Mouse (Mus musculus): ENCODE data around the gene Pard3. TPM values are rescaled to one million over a fixed set of nuclear protein-coding genes. Genes with fewer than 3 reads are reported as not detected.

Pard3 gene
- total RNA-seq, 2 experiments from 2014 or later, result 17.8 to 19.3 TPM

GRCm38 (mm10) chr8:127064361-127065112 lies 844 bp downstream of the Pard3 start:
- DNase-seq (ENCODE audit: extremely low spot score in 1 of 2, low spot score in 2 of 2), result peak; percentile 19 to 45
- peak overlapping the region; percentile 74 for H3K27ac ChIP-seq
- TF ChIP-seq CTCF (IDR thresholded peaks at IDR 0.05), result no peak
- H3K4me3 ChIP-seq, result peak overlapping the region; percentile 80
- intact Hi-C loops (cut with DNase I), result loop anchor here (2.0 to 5.0 kb wide), 3 partner anchors 74 to 108 kb away; no protein-coding TSS in a partner anchor

GRCm38 (mm10) chr8:127065113-127065473 lies 1.4 kb downstream of the Pard3 start:
- peak overlapping the region; percentile 80 for H3K4me3 ChIP-seq
- H3K27ac ChIP-seq, result no peak overlapping the region; the same call in 1 of the 2 replicates
- no peak for DNase-seq (ENCODE audit: extremely low spot score in 1 of 2, low spot score in 2 of 2)
- TF ChIP-seq CTCF (IDR thresholded peaks at IDR 0.05), result no peak
- intact Hi-C loops (cut with DNase I), result loop anchor here (2.0 kb wide), 2 partner anchors 74 to 108 kb away; no protein-coding TSS in a partner anchor

- Histone ChIP-seq H3K27ac (no peak overlapping the region), H3K4me3 (no peak overlapping the region)
- intact Hi-C loops (cut with DNase I), result loop anchor here (2.0 kb wide), 2 partner anchors 73 to 107 kb away; no protein-coding TSS in a partner anchor
- TF ChIP-seq CTCF (IDR thresholded peaks at IDR 0.05), result no peak
- DNase-seq (ENCODE audit: extremely low spot score in 1 of 2, low spot score in 2 of 2), result no peak
Measured at GRCm38 (mm10) chr8:127065791-127066190, 2.1 kb downstream of the Pard3 start.

GRCm38 (mm10) chr8:127066501-127066900 lies 2.8 kb downstream of the Pard3 start:
- no peak for TF ChIP-seq CTCF (IDR thresholded peaks at IDR 0.05)
- intact Hi-C loops (cut with DNase I), result no loop called here
- DNase-seq (ENCODE audit: extremely low spot score in 1 of 2, low spot score in 2 of 2), result no peak

GRCm38 (mm10) chr8:127068719-127069118 lies 5.0 kb downstream of the Pard3 start:
- DNase-seq (ENCODE audit: extremely low spot score in 1 of 2, low spot score in 2 of 2), result no peak
- Histone ChIP-seq H3K27ac (no peak overlapping the region), H3K4me3 (no peak overlapping the region)
- intact Hi-C loops (cut with DNase I), result no loop called here
- TF ChIP-seq CTCF (IDR thresholded peaks at IDR 0.05), result no peak

More at GRCm38 (mm10) chr8:127066501-127066900, 2.8 kb downstream of the Pard3 start:
- H3K4me3 ChIP-seq, result no peak overlapping the region
- no peak overlapping the region for H3K27ac ChIP-seq

GRCm38 (mm10) chr8:127070225-127070624 lies 6.5 kb downstream of the Pard3 start:
- no peak for TF ChIP-seq CTCF (IDR thresholded peaks at IDR 0.05)
- DNase-seq (ENCODE audit: extremely low spot score in 1 of 2, low spot score in 2 of 2), result no peak
- intact Hi-C loops (cut with DNase I), result no loop called here
- H3K27ac ChIP-seq, result no peak overlapping the region
- H3K4me3 ChIP-seq, result no peak overlapping the region

- no peak for DNase-seq (ENCODE audit: extremely low spot score in 1 of 2, low spot score in 2 of 2)
- Histone ChIP-seq H3K27ac (no peak overlapping the region), H3K4me3 (no peak overlapping the region)
- no peak for TF ChIP-seq CTCF (IDR thresholded peaks at IDR 0.05)
- intact Hi-C loops (cut with DNase I), result no loop called here
Measured at GRCm38 (mm10) chr8:127073052-127073618, 9.4 kb downstream of the Pard3 start.

- no peak overlapping the region for H3K27ac ChIP-seq
- no peak for DNase-seq (ENCODE audit: extremely low spot score in 1 of 2, low spot score in 2 of 2)
- TF ChIP-seq CTCF (IDR thresholded peaks at IDR 0.05), result no peak
- H3K4me3 ChIP-seq, result no peak overlapping the region
- intact Hi-C loops (cut with DNase I), result no loop called here
Measured at GRCm38 (mm10) chr8:127076511-127076910, 12.8 kb downstream of the Pard3 start.

- TF ChIP-seq CTCF (IDR thresholded peaks at IDR 0.05), result no peak
- no peak for DNase-seq (ENCODE audit: extremely low spot score in 1 of 2, low spot score in 2 of 2)
- intact Hi-C loops (cut with DNase I), result no loop called here
Measured at GRCm38 (mm10) chr8:127079244-127079805, 15.6 kb downstream of the Pard3 start.

GRCm38 (mm10) chr8:127081297-127081696 lies 17.6 kb downstream of the Pard3 start:
- TF ChIP-seq CTCF (IDR thresholded peaks at IDR 0.05), result no peak
- no peak overlapping the region for H3K27ac ChIP-seq
- intact Hi-C loops (cut with DNase I), result loop anchor here (5.0 kb wide), 1 partner anchor 56 kb away; no protein-coding TSS in a partner anchor
- no peak for DNase-seq (ENCODE audit: extremely low spot score in 1 of 2, low spot score in 2 of 2)
- H3K4me3 ChIP-seq, result no peak overlapping the region

More at GRCm38 (mm10) chr8:127079244-127079805, 15.6 kb downstream of the Pard3 start:
- no peak overlapping the region for H3K4me3 ChIP-seq
- H3K27ac ChIP-seq, result no peak overlapping the region

- DNase-seq (ENCODE audit: extremely low spot score in 1 of 2, low spot score in 2 of 2), result no peak
- no peak overlapping the region for H3K4me3 ChIP-seq
- H3K27ac ChIP-seq, result no peak overlapping the region
- intact Hi-C loops (cut with DNase I), result loop anchor here (5.0 kb wide), 1 partner anchor 55 kb away; no protein-coding TSS in a partner anchor
- TF ChIP-seq CTCF (IDR thresholded peaks at IDR 0.05), result no peak
Measured at GRCm38 (mm10) chr8:127082486-127082885, 18.8 kb downstream of the Pard3 start.

- Histone ChIP-seq H3K4me3 (no peak overlapping the region), H3K27ac (no peak overlapping the region)
- no peak for DNase-seq (ENCODE audit: extremely low spot score in 1 of 2, low spot score in 2 of 2)
- intact Hi-C loops (cut with DNase I), result loop anchor here (5.0 kb wide), 1 partner anchor 53 kb away; no protein-coding TSS in a partner anchor
- TF ChIP-seq CTCF (IDR thresholded peaks at IDR 0.05), result no peak
Measured at GRCm38 (mm10) chr8:127084565-127084964, 20.9 kb downstream of the Pard3 start.
